Mouse (Mus musculus): Measurements from ENCODE around the gene Parp16. TPM values are rescaled to one million over a fixed set of nuclear protein-coding genes. Genes with fewer than 3 reads are reported as not detected.

Parp16 gene
- 6.9 and 7.2 TPM in 2 replicates for polyA plus RNA-seq (2014; fragmentation: Nextera tagmentation; extraction: Ambion mirVana)

DNA sequence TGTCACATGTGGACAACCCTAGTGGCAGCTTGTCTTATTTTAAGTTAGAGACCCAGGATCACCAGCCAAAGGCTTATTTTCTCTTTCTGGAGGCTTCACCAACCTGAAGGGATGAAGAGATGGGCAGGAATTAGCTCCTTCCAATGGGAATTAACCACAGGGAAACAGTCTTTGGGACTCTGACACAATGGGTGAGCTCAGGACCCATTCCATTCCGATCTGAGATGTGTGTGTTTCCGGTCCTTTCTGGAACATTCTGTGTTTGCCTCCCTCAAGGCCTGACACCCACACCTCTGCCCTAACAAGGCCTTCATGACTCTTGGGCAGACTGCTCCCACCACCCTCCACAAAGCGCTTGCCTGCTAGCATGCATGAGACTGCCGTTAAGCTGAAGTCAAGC is at the start of gene Parp16:
Parp16 (plus strand) TSS at position 301 of the 400 bp plus-strand sequence.
- Histone ChIP-seq H3K9ac (ENCODE audit: low read depth, low read length) (peak within 1 kb of the TSS; percentile 20; the same call in 1 of the 2 replicates), H3K36me3 (ENCODE audit: control insufficient read depth, insufficient read depth, low read length) (no peaks in the 10 kb centered on the region), H3K27me3 (replicated peaks; ENCODE audit: control insufficient read depth, insufficient read depth, low read length) (no peaks in the 10 kb centered on the region), H3K4me1 (ENCODE audit: control insufficient read depth, insufficient read depth, low read length) (peaks cover 3% of the 10 kb centered on the region; the same call in 1 of the 2 replicates), H3K27ac (replicated peaks; ENCODE audit: low read depth, low read length) (peak within 1 kb of the TSS; percentile 78), H3K4me3 (ENCODE audit: low read depth, low read length) (no peak within 1 kb of the TSS), H3K4me2 (ENCODE audit: low read depth, low read length) (peak within 1 kb of the TSS; percentile 15; the same call in 1 of the 2 replicates), H3K9me3 (ENCODE audit: control insufficient read depth, low read length) (no peaks in the 10 kb centered on the region)
- DNase-seq (ENCODE audit: low spot score) (no peak), ATAC-seq (ENCODE audit: low read depth) (no peak)
- 69% methylated on average over 4 of the region's 4 CpGs for WGBS

DNA sequence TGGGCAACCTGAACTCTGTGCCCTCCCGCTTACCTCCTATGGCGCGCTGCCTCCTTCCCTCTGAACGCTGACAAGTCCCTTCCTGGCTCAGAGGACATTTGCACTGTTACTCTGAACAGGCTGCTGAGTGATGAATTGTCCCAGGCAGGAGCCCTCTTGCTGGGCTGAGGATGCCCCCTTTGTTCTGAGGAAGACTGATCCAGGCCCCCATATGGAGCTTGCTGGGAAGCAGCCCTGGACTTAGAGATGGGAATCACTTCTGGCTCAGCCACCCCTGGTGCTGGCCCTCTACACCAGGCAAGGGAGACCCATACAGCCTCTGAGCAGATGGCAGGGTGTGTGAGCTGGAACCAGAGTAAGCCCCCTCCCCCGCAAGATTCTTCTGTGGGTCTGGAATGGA is 49.2 kb upstream of the Parp16 start:
- H3K4me3 ChIP-seq (ENCODE audit: low read depth, low read length) = no peak overlapping the region
- H3K27me3 ChIP-seq (replicated peaks; ENCODE audit: control insufficient read depth, insufficient read depth, low read length) = no peaks in the 10 kb centered on the region
- no peak for DNase-seq (ENCODE audit: low spot score)
- WGBS = 73% methylated on average over 5 of the region's 5 CpGs
- no peak for ATAC-seq (ENCODE audit: low read depth)
- H3K9me3 ChIP-seq (ENCODE audit: control insufficient read depth, low read length) = no peaks in the 10 kb centered on the region
- no peaks in the 10 kb centered on the region; the same call in 1 of the 2 replicates for H3K36me3 ChIP-seq (ENCODE audit: control insufficient read depth, insufficient read depth, low read length)
- no peak overlapping the region for H3K27ac ChIP-seq (replicated peaks; ENCODE audit: low read depth, low read length)
- H3K4me2 ChIP-seq (ENCODE audit: low read depth, low read length) = no peak overlapping the region
- H3K9ac ChIP-seq (ENCODE audit: low read depth, low read length) = no peak overlapping the region
- H3K4me1 ChIP-seq (ENCODE audit: control insufficient read depth, insufficient read depth, low read length) = peaks cover 5% of the 10 kb centered on the region; the same call in 1 of the 2 replicates

DNA sequence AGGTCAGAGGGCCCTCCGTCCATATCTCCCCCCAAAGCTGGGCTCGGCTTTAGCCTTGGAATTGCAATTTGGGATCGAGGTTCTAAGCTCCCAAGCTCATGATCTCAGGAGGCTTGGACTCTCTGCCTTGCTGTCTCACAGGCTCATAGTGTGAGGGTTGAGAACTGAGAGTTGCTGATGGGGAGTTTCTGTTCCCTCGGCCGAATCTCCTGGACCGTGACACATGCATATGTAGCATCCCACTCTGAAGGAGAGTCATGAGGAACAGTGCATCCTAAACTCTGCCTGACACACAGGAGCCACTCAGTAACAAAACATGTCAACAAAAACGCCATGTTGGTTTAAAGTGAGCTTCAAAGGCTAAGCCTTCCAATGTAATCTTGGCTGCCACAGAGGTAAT is 46.6 kb upstream of the Parp16 start:
- ATAC-seq (ENCODE audit: low read depth) = no peak
- H3K27ac ChIP-seq (replicated peaks; ENCODE audit: low read depth, low read length) = no peak overlapping the region
- H3K4me2 ChIP-seq (ENCODE audit: low read depth, low read length) = no peak overlapping the region
- H3K36me3 ChIP-seq (ENCODE audit: control insufficient read depth, insufficient read depth, low read length) = no peaks in the 10 kb centered on the region; the same call in 1 of the 2 replicates
- no peaks in the 10 kb centered on the region for H3K27me3 ChIP-seq (replicated peaks; ENCODE audit: control insufficient read depth, insufficient read depth, low read length)
- no peak for DNase-seq (ENCODE audit: low spot score)
- WGBS = 84% methylated on average over 7 of the region's 7 CpGs
- no peak overlapping the region for H3K9ac ChIP-seq (ENCODE audit: low read depth, low read length)
- H3K9me3 ChIP-seq (ENCODE audit: control insufficient read depth, low read length) = no peaks in the 10 kb centered on the region
- H3K4me3 ChIP-seq (ENCODE audit: low read depth, low read length) = no peak overlapping the region
- no peaks in the 10 kb centered on the region for H3K4me1 ChIP-seq (ENCODE audit: control insufficient read depth, insufficient read depth, low read length)

DNA sequence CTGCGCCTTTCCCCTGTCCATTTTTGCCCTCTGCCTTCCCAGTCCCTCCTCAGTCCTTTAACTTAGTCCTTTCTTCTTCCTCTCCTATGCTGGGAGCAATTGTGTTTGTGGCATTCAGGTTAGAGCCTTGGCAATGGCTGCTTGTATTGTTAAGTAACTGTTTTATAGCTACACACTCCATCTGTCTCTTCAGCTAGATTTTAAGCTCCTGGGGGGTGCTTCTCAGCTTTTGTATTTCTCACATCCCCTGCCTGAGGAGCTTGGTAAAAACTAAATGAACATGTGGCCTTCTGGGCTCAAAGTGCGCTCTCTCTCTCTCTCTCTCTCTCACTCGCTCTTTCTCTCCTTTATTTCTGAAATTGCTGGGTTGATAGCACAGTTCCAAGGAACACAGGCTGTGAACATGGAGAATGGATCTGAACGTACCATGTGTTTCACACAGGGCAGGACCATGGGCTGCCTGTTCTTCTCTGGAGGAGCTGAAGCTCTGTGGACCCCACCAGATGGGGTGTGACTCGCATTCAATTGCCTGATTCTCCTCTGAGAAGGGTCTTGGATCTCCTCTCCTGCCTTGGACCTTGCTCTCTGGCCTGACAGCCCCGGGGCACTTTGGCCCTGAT is 42.3 kb upstream of the Parp16 start:
- no peak overlapping the region for H3K27ac ChIP-seq (replicated peaks; ENCODE audit: low read depth, low read length)
- no peaks in the 10 kb centered on the region for H3K27me3 ChIP-seq (replicated peaks; ENCODE audit: control insufficient read depth, insufficient read depth, low read length)
- H3K36me3 ChIP-seq (ENCODE audit: control insufficient read depth, insufficient read depth, low read length) = no peaks in the 10 kb centered on the region
- WGBS = 50% methylated on average over 6 of the region's 6 CpGs
- H3K4me1 ChIP-seq (ENCODE audit: control insufficient read depth, insufficient read depth, low read length) = peaks cover 16% of the 10 kb centered on the region
- H3K9me3 ChIP-seq (ENCODE audit: control insufficient read depth, low read length) = no peaks in the 10 kb centered on the region
- H3K4me2 ChIP-seq (ENCODE audit: low read depth, low read length) = no peak overlapping the region
- H3K4me3 ChIP-seq (ENCODE audit: low read depth, low read length) = no peak overlapping the region
- DNase-seq (ENCODE audit: low spot score) (no peak), ATAC-seq (ENCODE audit: low read depth) (no peak)
- H3K9ac ChIP-seq (ENCODE audit: low read depth, low read length) = 0 out of 2 replicates have a peak overlapping the region, but pooled peaks have one; percentile 22

DNA sequence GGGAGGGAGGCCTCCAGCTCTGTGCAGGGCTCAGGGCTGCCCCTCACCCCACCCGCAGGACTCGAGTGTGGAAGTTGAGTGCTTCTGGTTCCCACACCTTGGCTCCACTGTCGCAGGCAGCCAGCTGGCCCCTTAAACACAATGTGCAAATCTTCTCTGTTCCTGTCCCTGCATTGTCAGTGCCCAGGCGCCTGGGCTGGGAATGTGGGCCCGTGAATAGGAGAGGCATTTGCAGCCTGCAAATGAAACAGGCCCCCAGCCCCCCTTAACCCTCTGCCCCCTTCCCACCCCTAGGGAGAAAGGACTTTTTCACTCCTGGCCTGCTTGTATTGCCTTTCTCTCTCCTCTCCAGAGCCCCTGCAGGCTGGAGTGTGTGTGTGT is 41.8 kb upstream of the Parp16 start:
- Histone ChIP-seq H3K4me2 (ENCODE audit: low read depth, low read length) (no peak overlapping the region), H3K27ac (replicated peaks; ENCODE audit: low read depth, low read length) (no peak overlapping the region), H3K4me1 (ENCODE audit: control insufficient read depth, insufficient read depth, low read length) (peaks cover 16% of the 10 kb centered on the region), H3K4me3 (ENCODE audit: low read depth, low read length) (no peak overlapping the region), H3K36me3 (ENCODE audit: control insufficient read depth, insufficient read depth, low read length) (no peaks in the 10 kb centered on the region), H3K9ac (ENCODE audit: low read depth, low read length) (no peak overlapping the region), H3K27me3 (replicated peaks; ENCODE audit: control insufficient read depth, insufficient read depth, low read length) (no peaks in the 10 kb centered on the region), H3K9me3 (ENCODE audit: control insufficient read depth, low read length) (no peaks in the 10 kb centered on the region)
- DNase-seq (ENCODE audit: low spot score) (no peak), ATAC-seq (ENCODE audit: low read depth) (no peak)
- 14% methylated on average over 5 of the region's 5 CpGs for WGBS

DNA sequence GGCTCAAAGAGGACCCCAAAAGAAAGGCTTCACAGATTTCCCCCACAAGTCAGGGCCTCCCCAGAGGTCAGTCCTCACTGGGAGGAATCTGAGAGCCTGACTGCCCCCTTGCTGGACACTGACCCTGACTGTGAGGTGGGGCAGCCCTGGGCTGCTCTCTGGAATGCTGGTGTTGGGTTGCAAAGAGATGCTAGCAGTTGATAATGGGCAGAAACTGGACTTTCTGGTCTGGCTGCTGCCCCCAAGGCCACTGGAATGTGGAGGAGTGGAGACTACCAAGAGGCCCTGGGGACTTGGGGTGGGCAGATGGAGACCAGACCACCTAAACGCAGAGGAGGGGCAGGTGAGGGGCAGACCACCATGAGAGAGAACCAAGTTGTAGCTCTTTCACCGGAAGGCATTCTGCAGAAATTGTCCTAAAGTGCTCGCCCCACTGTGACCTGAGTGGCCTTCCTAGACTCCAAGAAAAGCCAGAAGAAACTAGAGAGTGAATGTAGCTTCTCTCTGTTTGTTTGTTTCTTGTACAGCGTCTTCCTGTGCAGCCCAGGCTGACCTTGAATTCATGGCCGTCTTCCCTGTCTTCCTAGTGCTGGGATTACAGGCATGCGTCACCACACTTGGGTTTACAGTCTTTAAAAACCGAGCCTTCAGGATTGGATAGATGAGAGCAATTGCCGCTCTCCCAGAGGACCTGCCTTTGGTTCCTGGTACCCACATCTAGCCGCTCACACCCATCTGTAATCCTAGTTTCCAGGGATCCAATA is 40.3 kb upstream of the Parp16 start:
- no peak overlapping the region for H3K4me3 ChIP-seq (ENCODE audit: low read depth, low read length)

DNA sequence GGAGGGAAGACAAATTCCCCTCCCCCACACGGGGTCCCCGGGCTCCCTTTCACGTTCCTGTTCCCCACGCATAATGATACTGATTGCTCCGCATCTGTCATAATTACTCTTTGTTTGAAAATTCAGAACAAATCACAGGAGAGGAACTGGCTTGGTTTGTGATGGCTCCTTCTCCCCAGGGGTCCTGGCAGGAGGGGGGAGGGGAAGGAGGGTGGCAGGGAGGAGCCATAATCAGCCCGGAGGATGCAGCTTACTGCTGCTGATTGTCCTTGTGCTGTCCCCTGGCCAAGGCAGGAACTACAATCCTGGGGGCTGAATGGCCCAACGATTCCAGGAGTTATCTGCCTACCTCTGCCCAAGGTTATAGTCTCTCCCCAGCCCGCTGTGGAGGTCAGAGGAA is 38.5 kb upstream of the Parp16 start:
- Histone ChIP-seq H3K9ac (ENCODE audit: low read depth, low read length) (no peak overlapping the region), H3K27ac (replicated peaks; ENCODE audit: low read depth, low read length) (no peak overlapping the region), H3K9me3 (ENCODE audit: control insufficient read depth, low read length) (no peaks in the 10 kb centered on the region), H3K4me1 (ENCODE audit: control insufficient read depth, insufficient read depth, low read length) (peaks cover 16% of the 10 kb centered on the region), H3K36me3 (ENCODE audit: control insufficient read depth, insufficient read depth, low read length) (no peaks in the 10 kb centered on the region), H3K4me3 (ENCODE audit: low read depth, low read length) (no peak overlapping the region), H3K27me3 (replicated peaks; ENCODE audit: control insufficient read depth, insufficient read depth, low read length) (peaks cover 8% of the 10 kb centered on the region; the same call in 1 of the 2 replicates), H3K4me2 (ENCODE audit: low read depth, low read length) (no peak overlapping the region)
- WGBS = 8% methylated on average over 7 of the region's 8 CpGs
- ATAC-seq (ENCODE audit: low read depth) (peak; percentile 24; the same call in 1 of the 2 replicates), DNase-seq (ENCODE audit: low spot score) (no peak)

More for the DNA sequence above, 40.3 kb upstream of the Parp16 start:
- H3K4me1 ChIP-seq (ENCODE audit: control insufficient read depth, insufficient read depth, low read length) = peaks cover 16% of the 10 kb centered on the region
- H3K27ac ChIP-seq (replicated peaks; ENCODE audit: low read depth, low read length) = no peak overlapping the region
- no peak for DNase-seq (ENCODE audit: low spot score)
- 41% methylated on average over 9 of the region's 9 CpGs for WGBS
- H3K27me3 ChIP-seq (replicated peaks; ENCODE audit: control insufficient read depth, insufficient read depth, low read length) = no peaks in the 10 kb centered on the region
- no peak overlapping the region for H3K9ac ChIP-seq (ENCODE audit: low read depth, low read length)
- H3K4me2 ChIP-seq (ENCODE audit: low read depth, low read length) = no peak overlapping the region
- no peaks in the 10 kb centered on the region for H3K9me3 ChIP-seq (ENCODE audit: control insufficient read depth, low read length)
- ATAC-seq (ENCODE audit: low read depth) = no peak
- no peaks in the 10 kb centered on the region for H3K36me3 ChIP-seq (ENCODE audit: control insufficient read depth, insufficient read depth, low read length)

DNA sequence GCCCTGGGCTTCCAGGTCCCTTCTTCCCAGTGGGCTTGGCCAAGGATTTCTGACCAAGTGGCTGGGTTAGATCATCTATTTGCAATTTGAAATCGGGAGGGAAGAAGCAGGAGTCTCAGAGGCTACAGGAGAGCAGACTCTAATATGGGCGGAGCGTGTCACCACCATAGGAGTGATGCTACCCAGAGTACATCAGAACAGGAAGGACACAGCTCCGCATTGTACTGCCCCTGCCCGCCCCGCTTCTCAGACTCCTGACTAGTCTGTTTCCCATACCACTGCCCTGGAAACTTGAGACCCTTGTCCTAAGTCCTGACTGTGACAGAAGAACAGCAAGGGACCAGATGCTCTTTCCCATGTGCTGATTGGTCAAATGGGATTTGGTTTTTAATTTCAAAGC is 37.5 kb upstream of the Parp16 start:
- no peak for ATAC-seq (ENCODE audit: low read depth)
- WGBS = 22% methylated on average over 6 of the region's 6 CpGs
- Histone ChIP-seq H3K9ac (ENCODE audit: low read depth, low read length) (no peak overlapping the region), H3K4me3 (ENCODE audit: low read depth, low read length) (no peak overlapping the region), H3K4me1 (ENCODE audit: control insufficient read depth, insufficient read depth, low read length) (peaks cover 16% of the 10 kb centered on the region), H3K9me3 (ENCODE audit: control insufficient read depth, low read length) (no peaks in the 10 kb centered on the region), H3K4me2 (ENCODE audit: low read depth, low read length) (no peak overlapping the region), H3K27ac (replicated peaks; ENCODE audit: low read depth, low read length) (no peak overlapping the region), H3K27me3 (replicated peaks; ENCODE audit: control insufficient read depth, insufficient read depth, low read length) (peaks cover 17% of the 10 kb centered on the region), H3K36me3 (ENCODE audit: control insufficient read depth, insufficient read depth, low read length) (no peaks in the 10 kb centered on the region)
- DNase-seq (ENCODE audit: low spot score) = no peak

All from embryonic facial prominence, embryonic 14.5 days (tissue).